Mouse (Mus musculus) spleen, adult 2 months (tissue): ENCODE measurements around the gene Eif4a2.
"Not testable (repeated sequence)": the region's sequence is repeated elsewhere in the genome, so short reads cannot be mapped to it uniquely, and the experiment has no call there.

Experiments
- CTCF ChIP-seq: fragments of 200-500 bp; IDR thresholded peaks from 2 replicates; pipeline ENCODE4 v1.5.1; 2011; ENCODE audit warnings: mild to moderate bottlenecking, inconsistent platforms; ENCODE audit not compliant: insufficient read depth, insufficient read length, insufficient replicate concordance; ENCODE audit errors: extremely low read depth
- POLR2A ChIP-seq: fragments of 200-500 bp; IDR thresholded peaks from 2 replicates; pipeline ENCODE4 v1.6.1; 2011; ENCODE audit warnings: low read depth, low read length, inconsistent platforms

GRCm38 (mm10) chr16:23060781-23061325 lies 46.4 kb upstream of the Eif4a2 start:
- not testable (repeated sequence) for TF ChIP-seq CTCF, POLR2A
